Mouse (Mus musculus): Measurements from ENCODE around the gene Csgalnact2. TPM values are rescaled to one million over a fixed set of nuclear protein-coding genes. Genes with fewer than 3 reads are reported as not detected.
A peak's percentile ranks its signal among the peaks of the same experiment; 100 is the strongest.

The Csgalnact2 gene
- 6.1 and 6.3 TPM in 2 replicates for polyA plus RNA-seq (2015; fragmentation: Nextera tagmentation; extraction: Ambion mirVana)

- no peaks in the 10 kb centered on the region for H3K27me3 ChIP-seq (ENCODE audit: insufficient read depth, low read length)
- DNase-seq (peak; percentile 98), ATAC-seq (peak; percentile 99)
- peak within 1 kb of the TSS; percentile 73 for H3K9ac ChIP-seq (replicated peaks)
- H3K4me3 ChIP-seq (ENCODE audit: low read depth, low read length) = peak within 1 kb of the TSS; percentile 81
- peak within 1 kb of the TSS; percentile 81 for H3K4me2 ChIP-seq (ENCODE audit: low read depth, low read length)
- WGBS (ENCODE audit: insufficient replicate concordance) = 6% methylated on average over 61 of the region's 66 CpGs
- no peaks in the 10 kb centered on the region for H3K36me3 ChIP-seq (replicated peaks; ENCODE audit: insufficient read depth, low read length)
- H3K4me1 ChIP-seq (ENCODE audit: insufficient read depth) = peaks cover 5% of the 10 kb centered on the region
- H3K27ac ChIP-seq (ENCODE audit: low read depth) = peak within 1 kb of the TSS; percentile 79
- peaks cover 2% of the 10 kb centered on the region; the same call in 1 of the 2 replicates for H3K9me3 ChIP-seq (ENCODE audit: low read length)
- no peak for TF ChIP-seq CTCF (IDR thresholded peaks at IDR 0.05; ENCODE audit: low read depth)
- TF ChIP-seq EP300 (IDR thresholded peaks at IDR 0.05; ENCODE audit: low read depth) = no peak
Observed at GRCm38 (mm10) chr6:118138731-118139709, at the start of gene Csgalnact2. Gene Csgalnact2, minus strand, starts transcription at chr6:118139140.

GRCm38 (mm10) chr6:118188599-118188998, 49.7 kb upstream of the Csgalnact2 start:
- no peaks in the 10 kb centered on the region; the same call in 1 of the 2 replicates for H3K4me1 ChIP-seq (ENCODE audit: insufficient read depth)
- no peak for TF ChIP-seq CTCF (IDR thresholded peaks at IDR 0.05; ENCODE audit: low read depth)
- no peak for TF ChIP-seq EP300 (IDR thresholded peaks at IDR 0.05; ENCODE audit: low read depth)
- WGBS (ENCODE audit: insufficient replicate concordance) = 40% methylated on average over 9 of the region's 9 CpGs
- H3K27ac ChIP-seq (ENCODE audit: low read depth) = no peak overlapping the region
- H3K27me3 ChIP-seq (ENCODE audit: insufficient read depth, low read length) = 0 out of 2 replicates have a peak, but pooled peaks cover 6% of the 10 kb centered on the region
- ATAC-seq (peak; percentile 41; the same call in 1 of the 2 replicates), DNase-seq (no peak)
- H3K4me3 ChIP-seq (ENCODE audit: low read depth, low read length) = no peak overlapping the region
- no peak overlapping the region for H3K9ac ChIP-seq (replicated peaks)
- no peak overlapping the region for H3K4me2 ChIP-seq (ENCODE audit: low read depth, low read length)
- H3K9me3 ChIP-seq (ENCODE audit: low read length) = no peaks in the 10 kb centered on the region
- no peaks in the 10 kb centered on the region for H3K36me3 ChIP-seq (replicated peaks; ENCODE audit: insufficient read depth, low read length)

GRCm38 (mm10) chr6:118187285-118187641, 48.3 kb upstream of the Csgalnact2 start:
- TF ChIP-seq CTCF (IDR thresholded peaks at IDR 0.05; ENCODE audit: low read depth) = no peak
- no peak for TF ChIP-seq EP300 (IDR thresholded peaks at IDR 0.05; ENCODE audit: low read depth)
- H3K27me3 ChIP-seq (ENCODE audit: insufficient read depth, low read length) = 0 out of 2 replicates have a peak, but pooled peaks cover 3% of the 10 kb centered on the region
- H3K4me2 ChIP-seq (ENCODE audit: low read depth, low read length) = no peak overlapping the region
- H3K9me3 ChIP-seq (ENCODE audit: low read length) = no peaks in the 10 kb centered on the region
- no peaks in the 10 kb centered on the region; the same call in 1 of the 2 replicates for H3K4me1 ChIP-seq (ENCODE audit: insufficient read depth)
- DNase-seq (no peak), ATAC-seq (no peak)
- H3K4me3 ChIP-seq (ENCODE audit: low read depth, low read length) = no peak overlapping the region
- H3K9ac ChIP-seq (replicated peaks) = no peak overlapping the region
- 80% methylated on average over 3 of the region's 3 CpGs for WGBS (ENCODE audit: insufficient replicate concordance)
- H3K27ac ChIP-seq (ENCODE audit: low read depth) = no peak overlapping the region
- H3K36me3 ChIP-seq (replicated peaks; ENCODE audit: insufficient read depth, low read length) = no peaks in the 10 kb centered on the region

GRCm38 (mm10) chr6:118186620-118187284, 47.8 kb upstream of the Csgalnact2 start:
- H3K9ac ChIP-seq (replicated peaks) = no peak overlapping the region
- H3K4me3 ChIP-seq (ENCODE audit: low read depth, low read length) = no peak overlapping the region
- H3K9me3 ChIP-seq (ENCODE audit: low read length) = no peaks in the 10 kb centered on the region
- H3K27ac ChIP-seq (ENCODE audit: low read depth) = no peak overlapping the region
- H3K4me2 ChIP-seq (ENCODE audit: low read depth, low read length) = no peak overlapping the region
- TF ChIP-seq CTCF (IDR thresholded peaks at IDR 0.05; ENCODE audit: low read depth) = no peak
- no peak for TF ChIP-seq EP300 (IDR thresholded peaks at IDR 0.05; ENCODE audit: low read depth)
- H3K27me3 ChIP-seq (ENCODE audit: insufficient read depth, low read length) = no peaks in the 10 kb centered on the region
- WGBS (ENCODE audit: insufficient replicate concordance) = 76% methylated on average over 17 of the region's 17 CpGs
- DNase-seq (no peak), ATAC-seq (no peak)
- H3K4me1 ChIP-seq (ENCODE audit: insufficient read depth) = no peaks in the 10 kb centered on the region; the same call in 1 of the 2 replicates
- no peaks in the 10 kb centered on the region for H3K36me3 ChIP-seq (replicated peaks; ENCODE audit: insufficient read depth, low read length)

- H3K4me3 ChIP-seq (ENCODE audit: low read depth, low read length) = no peak overlapping the region
- no peak overlapping the region for H3K4me2 ChIP-seq (ENCODE audit: low read depth, low read length)
- no peak overlapping the region for H3K9ac ChIP-seq (replicated peaks)
- DNase-seq (no peak), ATAC-seq (no peak)
- no peaks in the 10 kb centered on the region; the same call in 1 of the 2 replicates for H3K4me1 ChIP-seq (ENCODE audit: insufficient read depth)
- H3K9me3 ChIP-seq (ENCODE audit: low read length) = no peaks in the 10 kb centered on the region
- no peaks in the 10 kb centered on the region for H3K36me3 ChIP-seq (replicated peaks; ENCODE audit: insufficient read depth, low read length)
- 84% methylated on average over 10 of the region's 10 CpGs for WGBS (ENCODE audit: insufficient replicate concordance)
- TF ChIP-seq EP300 (IDR thresholded peaks at IDR 0.05; ENCODE audit: low read depth) = no peak
- no peak for TF ChIP-seq CTCF (IDR thresholded peaks at IDR 0.05; ENCODE audit: low read depth)
- H3K27me3 ChIP-seq (ENCODE audit: insufficient read depth, low read length) = no peaks in the 10 kb centered on the region
- no peak overlapping the region for H3K27ac ChIP-seq (ENCODE audit: low read depth)
Observed at GRCm38 (mm10) chr6:118184126-118184525, 45.2 kb upstream of the Csgalnact2 start.

- 0 out of 2 replicates have a peak overlapping the region, but pooled peaks have one; percentile 42 for H3K4me2 ChIP-seq (ENCODE audit: low read depth, low read length)
- WGBS (ENCODE audit: insufficient replicate concordance) = 75% methylated on average over 12 of the region's 12 CpGs
- DNase-seq (no peak), ATAC-seq (no peak)
- no peaks in the 10 kb centered on the region for H3K4me1 ChIP-seq (ENCODE audit: insufficient read depth)
- TF ChIP-seq EP300 (IDR thresholded peaks at IDR 0.05; ENCODE audit: low read depth) (no peak), CTCF (IDR thresholded peaks at IDR 0.05; ENCODE audit: low read depth) (no peak)
- H3K27ac ChIP-seq (ENCODE audit: low read depth) = no peak overlapping the region
- H3K9ac ChIP-seq (replicated peaks) = no peak overlapping the region
- H3K9me3 ChIP-seq (ENCODE audit: low read length) = no peaks in the 10 kb centered on the region
- no peak overlapping the region for H3K4me3 ChIP-seq (ENCODE audit: low read depth, low read length)
- H3K27me3 ChIP-seq (ENCODE audit: insufficient read depth, low read length) = no peaks in the 10 kb centered on the region
- H3K36me3 ChIP-seq (replicated peaks; ENCODE audit: insufficient read depth, low read length) = no peaks in the 10 kb centered on the region
Observed at GRCm38 (mm10) chr6:118180085-118180423, 41.1 kb upstream of the Csgalnact2 start.
